Mouse (Mus musculus): ENCODE data around the gene Cox19. TPM values are rescaled to one million over a fixed set of nuclear protein-coding genes. Genes with fewer than 3 reads are reported as not detected.
A peak's percentile ranks its signal among the peaks of the same experiment; 100 is the strongest.

Gene Cox19
- polyA plus RNA-seq, 1 experiment from 2014 or later = 111 TPM

DNA sequence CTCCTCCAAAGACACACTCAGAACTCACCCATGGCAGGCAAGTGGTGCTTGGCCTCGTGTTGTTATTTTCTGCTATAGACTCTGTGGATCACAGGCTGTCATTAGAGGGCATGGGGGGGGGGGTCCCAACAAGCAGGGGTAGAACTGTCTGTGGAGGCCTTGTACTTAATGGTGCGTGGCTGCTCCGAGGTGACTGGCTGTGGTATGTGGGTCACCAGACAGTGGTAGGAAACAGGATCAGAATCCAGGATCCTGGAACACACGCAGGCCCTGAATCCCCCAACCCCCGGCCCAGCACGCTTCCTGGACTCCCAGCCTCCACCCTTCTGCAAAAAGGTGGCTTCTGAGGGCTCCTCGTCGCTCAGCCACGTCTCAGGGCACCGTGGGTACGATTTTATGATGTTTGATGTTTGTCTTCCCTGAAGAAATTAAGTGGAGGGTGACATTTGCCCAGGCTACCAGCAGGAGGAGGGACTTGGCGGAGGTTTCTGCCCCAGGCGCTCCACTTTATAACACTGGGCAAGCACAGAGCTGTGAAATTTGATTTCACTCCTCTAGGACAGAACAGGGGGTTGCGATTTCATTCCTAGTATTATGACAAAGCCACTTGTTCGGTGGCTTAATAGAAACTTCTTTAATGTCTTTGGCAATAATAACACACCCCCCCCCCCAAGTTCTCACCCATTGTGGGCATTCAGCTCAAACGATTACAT, 17.8 kb downstream of the Cox19 start:
- Histone ChIP-seq H3K9ac (no peak overlapping the region), H3K9me3 (replicated peaks) (no peaks in the 10 kb centered on the region), H3K27ac (no peak overlapping the region), H3K4me1 (no peaks in the 10 kb centered on the region), H3K36me3 (ENCODE audit: poor library complexity, severe bottlenecking) (peaks cover 41% of the 10 kb centered on the region), H3K27me3 (no peaks in the 10 kb centered on the region; the same call in 1 of the 2 replicates), H3K4me2 (no peak overlapping the region), H3K4me3 (no peak overlapping the region)
- 84% methylated on average over 16 of the region's 16 CpGs for WGBS
- no peak for ATAC-seq

DNA sequence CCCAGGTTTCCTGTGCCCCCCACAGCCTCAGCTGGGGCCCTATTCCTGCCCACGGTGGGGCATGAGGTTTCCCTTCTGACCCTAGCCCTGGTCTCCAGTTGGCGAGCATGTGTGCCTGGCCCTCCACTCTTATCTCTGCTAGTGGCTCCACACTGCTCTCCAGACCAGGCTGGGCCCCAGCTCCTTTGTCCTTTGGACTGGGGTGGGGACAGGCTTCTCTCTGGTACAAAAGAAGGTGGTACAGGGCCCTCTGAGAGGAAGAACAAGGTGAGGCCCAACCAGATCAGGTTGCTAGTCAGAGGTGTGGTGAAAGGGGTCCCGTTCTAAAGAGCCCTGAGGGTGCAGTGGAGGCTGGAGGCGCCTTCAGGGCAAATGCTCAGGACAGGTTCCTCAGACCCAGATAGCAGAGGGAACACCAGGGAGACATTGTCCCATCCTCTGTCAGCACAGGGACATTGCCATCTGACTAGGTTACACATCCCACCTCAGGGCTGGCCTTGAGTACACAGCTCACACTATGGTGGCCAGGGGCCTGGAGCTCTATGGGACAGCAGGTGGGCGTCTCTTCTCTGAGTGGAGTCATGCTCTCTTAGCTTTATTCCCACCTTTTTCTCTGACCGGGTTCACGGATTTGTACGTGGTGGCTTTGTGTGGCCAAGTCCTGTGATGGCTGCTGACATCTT, 18.5 kb downstream of the Cox19 start:
- Histone ChIP-seq H3K27me3 (no peaks in the 10 kb centered on the region; the same call in 1 of the 2 replicates), H3K4me3 (no peak overlapping the region), H3K4me1 (no peaks in the 10 kb centered on the region), H3K36me3 (ENCODE audit: poor library complexity, severe bottlenecking) (peaks cover 34% of the 10 kb centered on the region), H3K9me3 (replicated peaks) (no peaks in the 10 kb centered on the region), H3K27ac (no peak overlapping the region), H3K9ac (no peak overlapping the region), H3K4me2 (no peak overlapping the region)
- ATAC-seq = 0 out of 2 replicates have a peak, but pooled peaks have one; percentile 22
- 89% methylated on average over 8 of the region's 8 CpGs for WGBS

DNA sequence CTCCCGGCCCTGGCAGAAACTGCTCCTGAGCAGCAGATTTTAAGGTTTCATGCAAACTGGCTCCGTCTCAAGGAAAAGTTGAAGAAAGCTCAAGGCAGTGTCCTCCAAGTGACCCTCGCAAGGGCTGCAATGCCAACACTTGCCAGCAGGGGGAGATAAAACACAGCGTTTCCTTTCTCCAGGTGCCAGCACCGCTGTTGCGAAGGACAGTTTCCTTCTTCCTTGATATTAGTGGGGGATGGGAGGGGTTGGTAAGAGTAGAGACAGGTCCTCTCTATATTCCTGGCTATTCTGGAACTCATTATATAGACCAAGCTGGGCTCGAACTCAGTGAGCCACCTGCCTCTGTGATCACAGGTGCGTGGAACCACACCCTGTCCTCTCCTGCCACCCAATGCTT, 19.5 kb downstream of the Cox19 start:
- ATAC-seq = 0 out of 2 replicates have a peak, but pooled peaks have one; percentile 8
- Histone ChIP-seq H3K9ac (no peak overlapping the region), H3K27me3 (peaks cover 7% of the 10 kb centered on the region), H3K27ac (no peak overlapping the region), H3K4me2 (no peak overlapping the region), H3K36me3 (ENCODE audit: poor library complexity, severe bottlenecking) (peaks cover 24% of the 10 kb centered on the region), H3K9me3 (replicated peaks) (no peaks in the 10 kb centered on the region), H3K4me3 (no peak overlapping the region), H3K4me1 (no peaks in the 10 kb centered on the region)
- WGBS = 23% methylated on average over 8 of the region's 8 CpGs

DNA sequence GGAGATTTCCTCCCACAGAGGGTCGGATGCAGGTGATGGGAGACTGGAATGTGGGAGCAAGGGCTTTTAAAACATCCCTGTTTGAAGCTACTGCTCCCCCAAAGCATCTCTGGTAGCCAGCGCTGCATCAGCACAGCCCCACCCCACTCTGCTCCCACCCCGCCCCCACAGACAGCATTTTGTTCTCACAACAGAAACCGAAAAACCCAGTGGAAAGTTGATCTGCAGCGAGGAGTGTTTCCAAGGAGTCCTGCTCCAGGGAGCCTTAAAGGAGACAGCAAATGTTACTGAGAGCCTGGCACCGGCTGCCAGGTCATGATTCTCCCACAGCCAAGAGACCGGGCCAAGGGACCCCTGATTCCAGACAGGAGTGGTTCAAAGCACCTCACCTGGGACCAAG, 20.5 kb downstream of the Cox19 start:
- no peaks in the 10 kb centered on the region for H3K9me3 ChIP-seq (replicated peaks)
- 69% methylated on average over 7 of the region's 7 CpGs for WGBS
- H3K9ac ChIP-seq = no peak overlapping the region
- no peak overlapping the region for H3K4me3 ChIP-seq
- ATAC-seq = no peak
- H3K27me3 ChIP-seq = peaks cover 16% of the 10 kb centered on the region
- no peak overlapping the region for H3K27ac ChIP-seq
- H3K4me2 ChIP-seq = no peak overlapping the region
- peaks cover 14% of the 10 kb centered on the region for H3K36me3 ChIP-seq (ENCODE audit: poor library complexity, severe bottlenecking)
- H3K4me1 ChIP-seq = no peaks in the 10 kb centered on the region

- ATAC-seq = no peak
- H3K4me2 ChIP-seq = no peak overlapping the region
- no peaks in the 10 kb centered on the region for H3K36me3 ChIP-seq (ENCODE audit: poor library complexity, severe bottlenecking)
- no peak overlapping the region for H3K27ac ChIP-seq
- WGBS = 75% methylated on average over 7 of the region's 7 CpGs
- H3K9ac ChIP-seq = no peak overlapping the region
- peaks cover 19% of the 10 kb centered on the region; the same call in 1 of the 2 replicates for H3K4me1 ChIP-seq
- H3K9me3 ChIP-seq (replicated peaks) = no peaks in the 10 kb centered on the region
- no peak overlapping the region for H3K4me3 ChIP-seq
- peaks cover 46% of the 10 kb centered on the region for H3K27me3 ChIP-seq
Measured at GRCm38 (mm10) chr5:139327634-139328020, 23.6 kb downstream of the Cox19 start.

GRCm38 (mm10) chr5:139326986-139327633, 24.1 kb downstream of the Cox19 start:
- peaks cover 46% of the 10 kb centered on the region for H3K27me3 ChIP-seq
- H3K4me2 ChIP-seq = no peak overlapping the region
- no peak overlapping the region for H3K4me3 ChIP-seq
- no peak for ATAC-seq
- H3K36me3 ChIP-seq (ENCODE audit: poor library complexity, severe bottlenecking) = no peaks in the 10 kb centered on the region
- 77% methylated on average over 7 of the region's 7 CpGs for WGBS
- no peaks in the 10 kb centered on the region for H3K9me3 ChIP-seq (replicated peaks)
- peaks cover 19% of the 10 kb centered on the region; the same call in 1 of the 2 replicates for H3K4me1 ChIP-seq
- no peak overlapping the region for H3K9ac ChIP-seq
- no peak overlapping the region for H3K27ac ChIP-seq

DNA sequence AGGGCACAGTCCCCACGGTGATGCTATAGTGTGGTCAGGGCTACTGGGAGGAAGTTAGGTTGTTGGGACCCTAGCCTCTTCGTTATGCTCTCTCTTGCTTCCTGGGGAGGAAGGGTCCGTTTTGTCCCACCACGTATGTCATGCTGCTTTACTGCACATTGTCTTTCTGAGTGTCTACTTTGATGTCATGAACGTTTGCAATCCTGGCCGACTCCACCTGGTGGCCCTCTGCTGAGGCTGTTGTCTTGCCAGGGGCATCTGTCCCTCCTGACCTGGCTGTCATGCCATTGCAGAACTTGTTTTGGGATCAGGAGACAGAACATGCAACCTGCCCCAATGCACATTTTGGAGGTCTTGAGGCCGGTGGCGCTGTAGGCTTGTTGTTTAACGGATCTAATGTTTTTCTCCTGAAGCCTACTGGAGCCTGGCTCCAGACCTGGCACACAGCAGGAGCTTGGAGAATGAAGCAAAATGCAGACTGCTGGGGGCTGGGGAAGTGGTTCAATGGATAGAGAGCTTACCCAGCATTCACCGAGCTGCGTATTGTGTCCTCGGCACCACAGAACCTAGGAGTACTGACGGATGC, 25.0 kb downstream of the Cox19 start:
- no peak for ATAC-seq
- no peaks in the 10 kb centered on the region for H3K9me3 ChIP-seq (replicated peaks)
- peak overlapping the region; percentile 95; the same call in 1 of the 2 replicates for H3K4me2 ChIP-seq
- H3K27ac ChIP-seq = no peak overlapping the region
- no peak overlapping the region for H3K9ac ChIP-seq
- H3K36me3 ChIP-seq (ENCODE audit: poor library complexity, severe bottlenecking) = no peaks in the 10 kb centered on the region
- H3K4me3 ChIP-seq = 0 out of 2 replicates have a peak overlapping the region, but pooled peaks have one; percentile 62
- peaks cover 46% of the 10 kb centered on the region for H3K27me3 ChIP-seq
- peaks cover 19% of the 10 kb centered on the region; the same call in 1 of the 2 replicates for H3K4me1 ChIP-seq
- 62% methylated on average over 13 of the region's 13 CpGs for WGBS

GRCm38 (mm10) chr5:139325395-139325966, 25.7 kb downstream of the Cox19 start, which contains the start of gene Adap1:
TSS of gene Adap1 (minus strand) at chr5:139325622.
- H3K27me3 ChIP-seq = peaks cover 46% of the 10 kb centered on the region
- H3K9me3 ChIP-seq (replicated peaks) = no peaks in the 10 kb centered on the region
- peak; percentile 88 for ATAC-seq
- 4% methylated on average over 32 of the region's 61 CpGs for WGBS
- no peaks in the 10 kb centered on the region for H3K36me3 ChIP-seq (ENCODE audit: poor library complexity, severe bottlenecking)
- peak within 1 kb of the TSS; percentile 78 for H3K9ac ChIP-seq
- H3K4me1 ChIP-seq = peaks cover 19% of the 10 kb centered on the region; the same call in 1 of the 2 replicates
- H3K4me2 ChIP-seq = peak within 1 kb of the TSS; percentile 95
- no peak within 1 kb of the TSS for H3K27ac ChIP-seq
- H3K4me3 ChIP-seq = peak within 1 kb of the TSS; percentile 62

DNA sequence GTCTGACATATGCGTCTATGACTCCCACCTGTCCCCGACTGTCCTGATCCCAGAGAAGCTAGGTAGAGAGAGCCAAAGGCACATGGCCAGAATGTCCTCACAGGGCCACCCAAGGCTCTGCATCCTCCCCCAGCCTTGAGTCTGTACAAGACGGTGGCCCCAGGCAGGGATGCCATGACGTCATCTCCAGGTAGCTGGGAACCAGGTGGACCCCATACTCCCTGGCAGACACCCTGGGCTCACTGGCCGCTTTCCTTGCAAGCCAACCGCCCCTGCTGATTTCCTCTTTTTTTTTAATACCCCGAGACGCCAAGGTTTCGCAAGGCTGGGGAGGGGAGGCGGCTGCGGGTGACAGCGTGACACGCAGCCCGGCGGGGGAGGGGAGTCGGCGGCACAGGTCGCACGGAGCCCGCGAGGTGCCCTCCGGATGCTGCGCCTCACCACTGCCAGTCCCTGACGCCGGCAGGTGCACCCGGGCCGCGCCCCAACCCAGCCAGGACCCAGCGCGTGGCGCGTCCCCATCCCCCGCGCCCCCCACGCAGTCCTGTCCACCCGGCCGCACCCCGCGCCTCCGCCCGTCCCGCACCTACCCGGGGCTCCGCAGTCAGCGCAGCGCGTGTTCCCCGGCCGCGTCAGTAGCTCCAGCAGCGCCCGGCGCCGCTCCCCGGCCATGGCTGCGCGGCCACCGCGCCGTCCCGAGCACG, 26.4 kb downstream of the Cox19 start:
- ATAC-seq = peak; percentile 36
- Histone ChIP-seq H3K9me3 (replicated peaks) (no peaks in the 10 kb centered on the region), H3K36me3 (ENCODE audit: poor library complexity, severe bottlenecking) (no peaks in the 10 kb centered on the region), H3K27ac (no peak overlapping the region), H3K27me3 (peaks cover 46% of the 10 kb centered on the region), H3K4me3 (peak overlapping the region; percentile 62), H3K4me2 (peak overlapping the region; percentile 95), H3K9ac (peak overlapping the region; percentile 78), H3K4me1 (peaks cover 19% of the 10 kb centered on the region; the same call in 1 of the 2 replicates)
- WGBS = 2% methylated on average over 35 of the region's 62 CpGs

DNA sequence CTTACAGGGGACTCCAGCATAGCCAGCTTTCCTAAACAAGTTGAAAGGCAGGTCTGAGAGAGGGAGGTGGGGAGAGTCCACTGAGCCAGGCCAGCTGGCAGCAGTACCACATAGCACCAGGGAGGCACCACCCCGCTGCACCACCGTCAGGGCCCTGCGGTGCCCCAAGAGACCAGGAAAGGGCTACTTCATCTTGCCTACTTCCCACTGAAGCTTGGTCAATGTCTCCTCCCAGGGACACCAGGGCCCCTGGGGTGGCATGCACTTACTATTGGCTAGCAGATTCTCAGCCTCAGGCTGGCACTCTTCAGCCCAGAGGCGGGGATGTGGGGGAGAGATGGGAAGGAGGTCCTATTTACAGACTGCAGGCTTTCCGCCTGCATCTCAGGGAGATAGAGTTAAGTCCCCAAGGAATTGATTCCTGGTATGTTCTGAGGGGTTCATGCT, 27.1 kb downstream of the Cox19 start:
- ATAC-seq = no peak
- Histone ChIP-seq H3K9ac (peak overlapping the region; percentile 78; the same call in 1 of the 2 replicates), H3K27me3 (peaks cover 46% of the 10 kb centered on the region), H3K27ac (no peak overlapping the region), H3K9me3 (replicated peaks) (no peaks in the 10 kb centered on the region), H3K36me3 (ENCODE audit: poor library complexity, severe bottlenecking) (no peaks in the 10 kb centered on the region), H3K4me2 (peak overlapping the region; percentile 95; the same call in 1 of the 2 replicates), H3K4me1 (peaks cover 19% of the 10 kb centered on the region; the same call in 1 of the 2 replicates), H3K4me3 (peak overlapping the region; percentile 62)
- WGBS = 64% methylated on average over 5 of the region's 5 CpGs
